Mouse (Mus musculus): ENCODE data around the gene Epyc. TPM values are rescaled to one million over a fixed set of nuclear protein-coding genes. Genes with fewer than 3 reads are reported as not detected.
"Not testable (repeated sequence)": the region's sequence is repeated elsewhere in the genome, so short reads cannot be mapped to it uniquely, and the experiment has no call there.

Epyc gene
- polyA plus RNA-seq, 1 experiment from 2014 or later = 0.57 TPM

- no peak for ATAC-seq
- Histone ChIP-seq H3K27me3 (replicated peaks; ENCODE audit: control insufficient read depth, insufficient read depth, low read length) (no peaks in the 10 kb centered on the region), H3K36me3 (ENCODE audit: control insufficient read depth, insufficient read depth) (no peaks in the 10 kb centered on the region), H3K4me2 (ENCODE audit: low read length) (no peak overlapping the region), H3K4me3 (replicated peaks; ENCODE audit: low read length) (no peak overlapping the region), H3K9me3 (ENCODE audit: control insufficient read depth, low read length) (no peaks in the 10 kb centered on the region), H3K4me1 (replicated peaks; ENCODE audit: control insufficient read depth, insufficient read depth, low read length) (peaks cover 5% of the 10 kb centered on the region; the same call in 1 of the 2 replicates), H3K27ac (ENCODE audit: low read length) (no peak overlapping the region), H3K9ac (replicated peaks; ENCODE audit: low read depth, low read length) (no peak overlapping the region)
- WGBS = 90% methylated on average over 9 of the region's 9 CpGs
These were observed 78.8 kb downstream of the Epyc start for GRCm38 (mm10) chr10:97722709-97723108.

DNA sequence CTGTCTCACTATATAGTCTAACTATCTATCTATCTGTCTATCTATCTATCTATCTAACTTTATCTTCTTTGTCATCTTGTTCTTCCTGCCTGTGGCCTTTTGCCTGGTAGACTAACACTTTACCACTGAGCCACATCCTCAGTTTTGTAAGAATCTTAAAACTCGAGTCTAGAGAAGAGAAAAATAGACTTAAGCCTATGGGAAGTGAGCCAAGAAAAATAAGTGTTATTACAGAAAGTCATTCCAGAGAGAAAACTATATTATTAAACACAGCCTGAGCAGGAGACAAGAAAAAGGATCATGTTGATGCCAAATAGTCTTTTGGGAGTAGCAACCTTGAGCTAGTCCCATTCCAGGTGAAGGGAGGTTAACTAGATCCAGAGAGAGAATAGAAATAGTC, 82.1 kb downstream of the Epyc start:
- no peak overlapping the region for H3K4me2 ChIP-seq (ENCODE audit: low read length)
- no peak overlapping the region for H3K4me3 ChIP-seq (replicated peaks; ENCODE audit: low read length)
- no peak for ATAC-seq
- H3K9ac ChIP-seq (replicated peaks; ENCODE audit: low read depth, low read length) = no peak overlapping the region
- 68% methylated on average over 1 of the region's 1 CpGs for WGBS
- no peaks in the 10 kb centered on the region for H3K36me3 ChIP-seq (ENCODE audit: control insufficient read depth, insufficient read depth)
- H3K4me1 ChIP-seq (replicated peaks; ENCODE audit: control insufficient read depth, insufficient read depth, low read length) = no peaks in the 10 kb centered on the region
- no peaks in the 10 kb centered on the region for H3K9me3 ChIP-seq (ENCODE audit: control insufficient read depth, low read length)
- no peaks in the 10 kb centered on the region for H3K27me3 ChIP-seq (replicated peaks; ENCODE audit: control insufficient read depth, insufficient read depth, low read length)
- no peak overlapping the region for H3K27ac ChIP-seq (ENCODE audit: low read length)

DNA sequence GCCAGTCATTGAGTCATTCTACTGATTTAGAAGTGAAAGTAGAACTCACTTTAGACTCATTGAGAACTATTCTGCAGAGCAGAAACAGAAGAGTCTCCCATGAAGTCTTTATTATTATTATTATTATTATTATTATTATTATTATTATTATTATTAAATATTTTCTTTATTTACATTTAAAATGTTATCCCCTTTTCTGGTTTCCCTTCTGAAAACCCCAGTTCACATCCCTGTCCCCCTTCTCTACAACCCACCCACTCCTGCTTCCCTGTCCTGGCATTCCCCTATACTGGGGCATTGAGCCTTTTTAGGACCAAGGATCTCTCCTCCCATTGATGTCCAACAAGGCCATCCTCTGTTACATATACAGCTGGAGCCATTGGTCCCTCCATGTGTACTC, 82.8 kb downstream of the Epyc start, which contains the start of gene C030005K15Rik:
C030005K15Rik (minus strand) TSS at position 101 of the 400 bp plus-strand sequence.
- H3K9ac ChIP-seq (replicated peaks; ENCODE audit: low read depth, low read length); H3K36me3 ChIP-seq (ENCODE audit: control insufficient read depth, insufficient read depth); H3K27me3 ChIP-seq (replicated peaks; ENCODE audit: control insufficient read depth, insufficient read depth, low read length); H3K27ac ChIP-seq (ENCODE audit: low read length); H3K9me3 ChIP-seq (ENCODE audit: control insufficient read depth, low read length); ATAC-seq; H3K4me2 ChIP-seq (ENCODE audit: low read length); H3K4me1 ChIP-seq (replicated peaks; ENCODE audit: control insufficient read depth, insufficient read depth, low read length); H3K4me3 ChIP-seq (replicated peaks; ENCODE audit: low read length): not testable (repeated sequence)

Other genes with a start within 250 kb of the Epyc start
- gene Dcn, start 164.5 kb upstream of the Epyc start, polyA plus RNA-seq (2015; fragmentation: Nextera tagmentation; extraction: Ambion mirVana) = 45.8 and 71.0 TPM in 2 replicates
- gene Lum, start 78.9 kb upstream of the Epyc start, polyA plus RNA-seq (2015; fragmentation: Nextera tagmentation; extraction: Ambion mirVana) = 11.9 and 22.6 TPM in 2 replicates
- 0.14 TPM in 1 of 2 replicates, not detected in the other for gene Kera, start 37.2 kb upstream of the Epyc start, polyA plus RNA-seq (2015; fragmentation: Nextera tagmentation; extraction: Ambion mirVana)
- gene Ccer1, start 49.0 kb downstream of the Epyc start, polyA plus RNA-seq (2015; fragmentation: Nextera tagmentation; extraction: Ambion mirVana) = not detected in 2 replicates
- gene C030005K15Rik, start 82.7 kb downstream of the Epyc start, polyA plus RNA-seq (2015; fragmentation: Nextera tagmentation; extraction: Ambion mirVana) = not detected in 2 replicates